Mouse (Mus musculus): ENCODE measurements around the gene Olfr994.

Olfr994 gene

GRCm38 (mm10) chr2:85436351-85436750 lies at the start of gene Olfr994:
Olfr994 (minus strand) TSS chr2:85436451.
- no peak for DNase-seq (ENCODE audit: low read depth, low spot score)

GRCm38 (mm10) chr2:85466801-85467325 lies 30.6 kb upstream of the Olfr994 start:
- DNase-seq (ENCODE audit: low read depth, low spot score), result no peak

- DNase-seq (ENCODE audit: low read depth, low spot score), result no peak
Measured at GRCm38 (mm10) chr2:85443539-85443938, 7.3 kb upstream of the Olfr994 start, which contains the start of gene Olfr995. Olfr995 (minus strand) TSS chr2:85443639.

GRCm38 (mm10) chr2:85442546-85442945 lies 6.3 kb upstream of the Olfr994 start:
- no peak for DNase-seq (ENCODE audit: low read depth, low spot score)

- DNase-seq (ENCODE audit: low read depth, low spot score), result no peak
Measured at GRCm38 (mm10) chr2:85425893-85426292, 10.4 kb downstream of the Olfr994 start.

GRCm38 (mm10) chr2:85414777-85415176 lies 21.5 kb downstream of the Olfr994 start, which contains the start of gene Olfr993:
Olfr993 (minus strand) TSS chr2:85414877.
- DNase-seq (ENCODE audit: low read depth, low spot score), result no peak

- DNase-seq (ENCODE audit: low read depth, low spot score), result no peak
Measured at GRCm38 (mm10) chr2:85409369-85409768, 26.9 kb downstream of the Olfr994 start, which contains the start of gene Olfr992. Olfr992 (minus strand) TSS chr2:85409469.

Measured in retina, postnatal 7 days (tissue).